Mouse (Mus musculus): ENCODE data around the gene Ptges2.
A peak's percentile ranks its signal among the peaks of the same experiment; 100 is the strongest.

The Ptges2 gene

DNA sequence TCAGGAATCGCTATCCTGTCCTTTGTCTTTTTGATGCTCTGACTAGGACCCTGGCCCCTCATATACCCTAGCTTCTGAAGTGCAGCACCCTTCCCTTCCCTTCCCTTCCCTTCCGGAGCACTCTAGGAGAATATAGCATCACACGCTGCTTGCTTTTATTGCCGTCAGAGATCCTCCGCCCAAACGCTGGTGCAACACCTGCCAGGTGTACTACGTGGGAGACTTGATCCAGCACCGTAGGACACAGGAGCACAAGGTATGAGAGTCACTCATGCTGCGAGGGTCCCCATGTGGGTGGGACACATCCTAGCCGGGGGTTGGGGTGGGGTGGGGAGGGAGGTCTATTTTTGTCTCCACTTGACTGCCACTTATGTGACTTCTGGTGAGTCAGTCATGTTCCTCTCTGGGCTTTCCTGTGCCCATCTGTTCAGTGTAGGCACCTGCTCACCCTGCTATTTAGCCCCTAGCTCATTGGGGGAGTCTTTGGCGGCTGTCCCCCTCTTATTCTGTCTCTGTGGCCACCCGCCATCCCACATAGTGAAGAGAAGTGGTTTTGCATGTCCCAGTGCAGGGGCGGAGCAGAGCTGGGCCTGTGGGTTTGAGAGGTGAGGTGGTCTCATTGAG is 20.3 kb upstream of the Ptges2 start:
- no peak for DNase-seq

- DNase-seq, result no peak
Measured at GRCm38 (mm10) chr2:32376963-32377362, 18.7 kb upstream of the Ptges2 start.

GRCm38 (mm10) chr2:32380001-32380500 is 15.6 kb upstream of the Ptges2 start:
- DNase-seq, result peak in 1 of 2 experiments; percentile 21

DNA sequence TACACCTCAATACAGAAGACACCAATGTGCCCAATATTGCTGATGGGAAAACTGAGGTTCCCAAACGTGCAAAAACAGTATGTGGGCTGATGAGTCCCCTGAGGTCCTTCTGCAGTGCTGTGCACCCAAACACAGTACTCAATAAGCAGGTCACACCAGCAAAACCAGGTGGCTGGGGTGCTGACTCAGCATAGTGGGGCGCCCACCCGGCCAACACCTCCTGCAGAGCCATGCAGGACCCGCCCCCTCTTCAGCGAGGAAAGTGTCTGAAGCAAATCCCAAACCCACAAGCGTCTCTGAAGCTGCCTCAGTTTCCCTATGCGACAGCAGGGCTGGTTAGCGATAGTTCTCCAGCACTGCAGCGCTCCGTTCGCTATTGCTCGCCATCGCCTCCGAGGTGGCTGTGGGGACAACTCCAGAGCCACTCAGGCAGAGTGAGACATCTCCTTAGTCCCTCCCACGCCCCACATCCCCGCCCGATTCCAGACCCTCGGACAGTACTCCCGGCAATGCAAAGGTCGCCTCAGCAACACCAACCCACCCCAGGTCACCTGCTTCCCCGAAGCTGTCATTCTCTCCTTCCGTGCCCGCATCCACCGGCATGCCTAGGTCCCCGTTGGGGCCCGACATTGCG is 14.4 kb upstream of the Ptges2 start:
- no peak for DNase-seq

GRCm38 (mm10) chr2:32381775-32382223 is 13.9 kb upstream of the Ptges2 start, which contains the start of gene 1110008P14Rik:
TSS of gene 1110008P14Rik (minus strand) at chr2:32381938.
- peak; percentile 96 to 97 for DNase-seq

DNA sequence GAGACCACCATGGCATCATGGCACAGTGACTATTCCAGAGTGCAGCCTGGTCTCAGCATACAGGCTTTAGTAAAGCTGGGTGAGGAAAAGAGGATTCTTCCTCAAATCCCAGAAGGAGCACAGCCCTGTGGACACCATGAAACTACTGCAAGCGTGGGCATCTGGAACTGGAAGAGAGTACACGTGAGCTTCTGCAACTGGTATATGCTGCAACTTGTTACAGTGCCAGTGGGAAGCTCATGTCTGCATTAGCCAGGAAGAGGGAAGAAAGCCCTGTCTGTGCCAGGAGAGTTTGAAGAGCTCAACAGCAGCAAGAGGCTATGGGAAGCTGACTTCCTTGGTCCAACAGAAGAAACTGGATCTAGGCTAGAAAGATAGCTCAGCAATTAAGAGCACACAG is 13.0 kb upstream of the Ptges2 start:
- no peak for DNase-seq

DNA sequence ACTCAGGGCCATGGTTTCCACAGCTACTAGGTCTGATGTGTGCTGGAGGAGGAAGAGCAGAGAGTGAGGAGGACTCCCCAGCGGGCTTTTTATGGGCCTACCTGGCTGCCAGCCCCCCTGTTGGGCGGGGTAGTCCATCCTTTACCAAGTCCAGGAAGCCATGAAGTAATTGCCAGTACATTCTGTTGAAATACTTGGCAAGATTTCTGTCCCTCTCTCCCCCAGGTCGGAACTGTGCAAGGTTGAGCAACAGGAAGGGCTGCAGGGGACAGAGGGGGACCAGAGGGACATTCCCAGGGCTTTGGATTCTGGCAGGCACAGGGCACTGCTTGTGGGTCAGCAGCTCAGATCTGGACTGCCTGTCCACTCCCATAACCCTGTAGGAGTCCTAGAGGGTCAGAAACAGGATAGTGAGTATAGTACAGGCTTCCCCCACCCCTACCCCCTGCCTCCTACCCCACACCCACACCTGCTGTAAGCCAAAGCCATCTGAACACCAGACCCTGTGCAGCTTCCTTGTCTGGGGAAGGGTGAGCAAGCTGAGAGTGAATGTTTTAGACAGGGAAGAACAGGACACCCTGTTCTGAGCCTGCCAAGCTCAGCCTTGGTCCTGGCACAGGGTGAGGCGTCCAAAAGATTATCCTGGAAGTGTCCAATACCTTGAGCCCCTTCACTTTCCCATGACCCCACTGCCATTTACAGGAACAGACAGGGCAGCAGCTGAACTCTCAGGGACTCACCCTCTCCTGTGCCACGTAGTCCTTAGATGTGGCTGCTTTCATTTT is 7.8 kb upstream of the Ptges2 start, which contains the start of gene Lcn2:
TSS of gene Lcn2 (minus strand) at position 547 of the 785 bp plus-strand sequence.
- DNase-seq, result no peak

GRCm38 (mm10) chr2:32389157-32389556 is 6.5 kb upstream of the Ptges2 start:
- no peak for DNase-seq

GRCm38 (mm10) chr2:32390871-32391270 is 4.8 kb upstream of the Ptges2 start:
- DNase-seq, result no peak

- no peak for DNase-seq
Measured at GRCm38 (mm10) chr2:32392063-32392462, 3.6 kb upstream of the Ptges2 start.

DNA sequence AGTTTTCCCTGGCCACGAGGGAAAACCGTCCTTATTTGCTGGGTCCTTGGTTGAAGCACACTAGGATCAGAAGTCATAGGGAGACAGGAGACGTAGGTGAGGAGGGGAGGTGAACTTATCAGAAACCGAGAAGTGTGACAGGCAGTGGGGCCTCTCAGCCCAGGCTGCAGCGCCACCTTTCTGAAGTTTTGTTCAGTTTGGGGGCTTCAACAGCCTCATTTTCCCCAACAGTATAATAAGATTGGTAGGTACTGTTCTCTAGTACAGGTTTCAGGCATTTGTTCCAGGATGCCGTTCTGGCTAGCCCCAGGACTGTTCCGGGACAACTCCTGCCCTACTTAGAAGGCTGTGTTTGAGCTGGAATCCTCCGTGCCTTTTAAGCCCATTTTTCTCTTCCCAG is 723 bp upstream of the Ptges2 start:
- DNase-seq, result peak; percentile 40 to 49

- DNase-seq, result peak; percentile 87 to 91
Measured at GRCm38 (mm10) chr2:32395946-32396621, 388 bp downstream of the Ptges2 start.

GRCm38 (mm10) chr2:32396695-32397094 is 999 bp downstream of the Ptges2 start:
- DNase-seq, result peak in 1 of 2 experiments; percentile 29

- DNase-seq, result peak; percentile 98 to 99
Measured at GRCm38 (mm10) chr2:32404663-32405062, 9.0 kb downstream of the Ptges2 start.

- DNase-seq, result no peak
Measured at GRCm38 (mm10) chr2:32407144-32407824, 11.6 kb downstream of the Ptges2 start.

GRCm38 (mm10) chr2:32408429-32409424 is 13.0 kb downstream of the Ptges2 start:
- DNase-seq, result no peak

- DNase-seq, result no peak
Measured at GRCm38 (mm10) chr2:32411407-32411806, 15.7 kb downstream of the Ptges2 start.

- DNase-seq, result no peak
Measured at GRCm38 (mm10) chr2:32412742-32413531, 17.2 kb downstream of the Ptges2 start.

DNA sequence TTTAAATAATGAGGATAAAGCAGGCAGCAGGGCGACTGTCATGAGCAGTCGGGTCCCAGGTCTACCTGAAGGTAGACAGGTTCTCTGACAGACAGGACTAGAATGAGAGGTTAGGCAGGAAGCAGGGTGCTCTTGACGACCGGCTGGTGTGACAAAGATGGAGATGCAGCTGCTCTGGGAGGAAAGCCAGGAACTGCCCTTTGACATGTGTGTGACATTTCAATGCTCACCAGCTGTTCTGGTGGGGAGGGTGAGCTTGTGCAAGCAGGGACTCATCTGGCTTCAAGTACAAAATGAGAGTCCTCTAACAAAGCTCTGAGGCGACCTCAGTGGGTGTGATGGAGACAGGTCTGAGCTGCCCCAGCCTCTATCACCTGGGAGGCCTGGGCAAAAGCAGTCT is 18.2 kb downstream of the Ptges2 start:
- DNase-seq, result no peak

DNA sequence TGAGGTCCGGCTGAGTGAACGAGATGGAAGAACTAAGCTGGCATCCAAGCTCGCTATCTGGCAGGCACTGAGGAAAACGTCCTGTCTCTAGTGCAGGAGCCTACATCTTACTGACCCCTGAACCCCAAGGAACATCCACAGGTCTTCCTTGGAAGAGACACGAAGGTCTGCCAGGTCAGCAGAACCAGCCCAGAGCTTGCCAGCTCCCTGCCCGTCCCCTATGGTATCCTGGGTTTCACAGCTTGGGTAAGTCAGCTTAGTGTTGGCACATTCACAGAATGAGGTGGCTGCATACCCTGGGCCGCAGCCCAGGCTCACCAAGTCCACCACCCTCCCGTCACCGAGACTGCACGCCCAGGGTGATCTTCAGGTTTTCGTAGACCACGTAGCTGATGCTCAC is 20.1 kb downstream of the Ptges2 start:
- no peak for DNase-seq
